Mouse (Mus musculus) CH12.LX (cell line): ENCODE data around the gene Stx12. TPM values are rescaled to one million over a fixed set of nuclear protein-coding genes. Genes with fewer than 3 reads are reported as not detected.

ENCODE experiments used
- DNase-seq: peaks from one replicate; pipeline ENCODE4 v3.0.0-alpha.2; 2013; ENCODE audit errors: extremely low read depth
- H3K27ac ChIP-seq: 2 replicates; pipeline ENCODE4 v1.5.1; 2012; ENCODE audit warnings: low read depth, mild to moderate bottlenecking, control low read depth, moderate library complexity; ENCODE audit not compliant: insufficient read depth
- H3K27me3 ChIP-seq: replicated peaks from 2 replicates; pipeline ENCODE3; 2012; ENCODE audit warnings: inconsistent platforms
- H3K36me3 ChIP-seq, 2 experiments: replicated peaks in 1 of 2; 2 replicates each; pipeline versions ENCODE3 to v1.6.1; 2012; ENCODE audit warnings: inconsistent platforms in 1 of 2, low read length in 1 of 2, mild to moderate bottlenecking in 1 of 2, mixed read lengths in 1 of 2, moderate library complexity in 1 of 2; ENCODE audit not compliant: control insufficient read depth in 1 of 2, insufficient read depth in 1 of 2
- H3K4me1 ChIP-seq, 2 experiments: 2 replicates each; pipeline ENCODE4 v1.6.1; 2012; ENCODE audit warnings: inconsistent platforms in 1 of 2, moderate library complexity in 1 of 2; ENCODE audit not compliant: insufficient read depth in 2 of 2, control insufficient read depth in 1 of 2
- H3K4me2 ChIP-seq: 2 replicates; pipeline ENCODE4 v1.6.1; 2012; ENCODE audit warnings: low read depth, mild to moderate bottlenecking, control low read depth; ENCODE audit not compliant: poor library complexity, insufficient read depth, severe bottlenecking
- H3K4me3 ChIP-seq, 3 experiments: fragments of 150-350 bp in 1 of 3; sonication (generic) in 1 of 3; replicated peaks in 1 of 3; 2 replicates each; pipeline versions ENCODE3 to v1.5.1; 2011 to 2012; ENCODE audit warnings: low read depth in 2 of 3, low read length in 2 of 3, mild to moderate bottlenecking in 2 of 3, moderate library complexity in 2 of 3, control low read depth in 1 of 3, improper control_type of control experiment in 1 of 3, inconsistent platforms in 1 of 3, mixed read lengths in 1 of 3; ENCODE audit not compliant: poor library complexity in 1 of 3
- H3K79me2 ChIP-seq: replicated peaks from 2 replicates; pipeline ENCODE4 v1.6.1; 2012; ENCODE audit warnings: mild to moderate bottlenecking, moderate library complexity; ENCODE audit not compliant: control insufficient read depth, poor library complexity, insufficient read depth, severe bottlenecking; ENCODE audit errors: extremely low read depth
- H3K9ac ChIP-seq: 2 replicates; pipeline ENCODE4 v1.6.1; 2012; ENCODE audit warnings: low read depth, mild to moderate bottlenecking, control low read depth, moderate library complexity; ENCODE audit not compliant: insufficient read depth
- H3K9me3 ChIP-seq: replicated peaks from 2 replicates; pipeline ENCODE3; 2012; ENCODE audit warnings: low read length, inconsistent platforms, mixed read lengths
- BHLHE40 ChIP-seq: IDR thresholded peaks from 2 replicates; pipeline ENCODE4 v1.6.1; 2011; ENCODE audit warnings: mild to moderate bottlenecking, low read depth, low read length, improper control_type of control experiment
- CHD1 ChIP-seq: IDR thresholded peaks from 2 replicates; pipeline ENCODE4 v1.6.1; 2012; ENCODE audit warnings: low read depth, low read length, improper control_type of control experiment, inconsistent platforms
- CTCF ChIP-seq, 2 experiments: IDR thresholded peaks in 1 of 2; conservative IDR thresholded peaks in 1 of 2; 2 replicates each; pipeline ENCODE4 v1.5.1; 2011 to 2012; ENCODE audit warnings: low read depth in 2 of 2, low read length in 2 of 2, improper control_type of control experiment in 1 of 2, inconsistent platforms in 1 of 2, mild to moderate bottlenecking in 1 of 2, moderate library complexity in 1 of 2
- E2F4 ChIP-seq: IDR thresholded peaks from 2 replicates; pipeline ENCODE4 v1.6.1; 2011; ENCODE audit warnings: low read depth, low read length, improper control_type of control experiment; ENCODE audit not compliant: insufficient replicate concordance
- HCFC1 ChIP-seq: IDR thresholded peaks from 2 replicates; pipeline ENCODE4 v1.6.1; 2012; ENCODE audit warnings: low read depth, mild to moderate bottlenecking, inconsistent platforms, low read length, improper control_type of control experiment
- KAT2A ChIP-seq: IDR thresholded peaks from 2 replicates; pipeline ENCODE4 v1.6.1; 2012; ENCODE audit warnings: low read length, improper control_type of control experiment, inconsistent platforms; ENCODE audit not compliant: insufficient replicate concordance
- MAX ChIP-seq: IDR thresholded peaks from 2 replicates; pipeline ENCODE4 v1.6.1; 2011; ENCODE audit warnings: low read length, improper control_type of control experiment
- MAZ ChIP-seq: IDR thresholded peaks from 2 replicates; pipeline ENCODE4 v1.6.1; 2012; ENCODE audit warnings: low read depth, mild to moderate bottlenecking, inconsistent platforms, low read length, improper control_type of control experiment, moderate library complexity
- MEF2A ChIP-seq: IDR thresholded peaks from 2 replicates; pipeline ENCODE4 v1.6.1; 2014; ENCODE audit warnings: low read depth, mild to moderate bottlenecking, inconsistent platforms, low read length, improper control_type of control experiment, borderline replicate concordance
- MYC ChIP-seq: IDR thresholded peaks from 2 replicates; pipeline ENCODE4 v1.6.1; 2011; ENCODE audit warnings: low read depth, mild to moderate bottlenecking, improper control_type of control experiment, low read length
- NRF1 ChIP-seq: IDR thresholded peaks from 2 replicates; pipeline ENCODE4 v1.6.1; 2014; ENCODE audit warnings: low read depth, mild to moderate bottlenecking, inconsistent platforms, low read length, improper control_type of control experiment, moderate library complexity
- RCOR1 ChIP-seq: conservative IDR thresholded peaks from 2 replicates; pipeline ENCODE4 v1.6.1; 2012; ENCODE audit warnings: low read depth, mild to moderate bottlenecking, inconsistent platforms, low read length, improper control_type of control experiment
- TBP ChIP-seq: conservative IDR thresholded peaks from 2 replicates; pipeline ENCODE4 v1.6.1; 2011; ENCODE audit warnings: low read depth, low read length, improper control_type of control experiment
- ZC3H11A ChIP-seq: IDR thresholded peaks from 2 replicates; pipeline ENCODE4 v1.6.1; 2012; ENCODE audit warnings: low read depth, mild to moderate bottlenecking, inconsistent platforms, low read length, improper control_type of control experiment
- ZNF384 ChIP-seq: IDR thresholded peaks from 2 replicates; pipeline ENCODE4 v1.6.1; 2012; ENCODE audit warnings: low read depth, low read length, improper control_type of control experiment, inconsistent platforms
- dilution Hi-C: fragments of 300-500 bp; cut with MboI; formaldehyde crosslinking; loops from 2 replicates; pipeline ENCODE4 v1.14.3; 2020; ENCODE audit warnings: low sequenced_read_pairs; ENCODE audit not compliant: extremely low pct_unique_long_range_greater_than_20kb, extremely low pct_ligation_motif_present
- in situ Hi-C: fragments of 300-500 bp; cut with MboI; formaldehyde crosslinking; loops from 3 replicates; pipeline ENCODE4 v1.14.3; 2019; ENCODE audit warnings: low sequenced_read_pairs, low pct_ligation_motif_present, low pct_unique_long_range_greater_than_20kb, mixed read lengths
- polyA plus RNA-seq: library from polyadenylated mRNA; unstranded; fragments of >175 nt; gene quantifications from 2 replicates; pipeline ENCODE4 v1.2.1, GENCODE M21; 2012; ENCODE audit warnings: low read depth; ENCODE audit not compliant: insufficient read length
- total RNA-seq, 2 experiments: library from RNA; depleted of rRNA; stranded (reverse); fragments of 300-350 nt in 1 of 2; fragments of >200 nt in 1 of 2; gene quantifications; 2 replicates each; pipeline ENCODE4 v1.2.3; 2012 to 2014

Gene Stx12
- total and polyA plus RNA-seq, 3 experiments, result 14.5 to 17.3 (median 15.7) TPM

DNA sequence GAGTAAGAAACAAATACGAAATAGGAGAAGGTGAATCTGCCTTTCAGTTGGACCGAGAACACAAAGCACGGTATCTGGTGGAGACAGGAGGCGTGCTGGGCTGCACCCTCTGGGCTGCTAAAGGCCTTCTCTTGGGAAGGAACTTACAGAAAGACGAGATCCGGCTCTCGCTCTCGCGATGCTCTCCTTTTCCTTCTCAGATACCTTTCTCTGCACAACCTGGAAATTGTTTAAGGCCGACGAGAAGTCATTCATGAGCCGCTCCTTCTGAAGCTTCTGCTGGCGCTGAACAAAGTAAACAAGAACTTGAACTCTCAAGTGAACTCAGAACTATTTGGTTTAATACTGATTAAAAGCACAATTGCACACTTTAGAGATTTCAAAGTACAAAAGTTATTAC lies 21.3 kb downstream of the Stx12 start:
- dilution Hi-C loops, result no loop called here
- no peak for TF ChIP-seq NRF1
- no peak for TF ChIP-seq E2F4
- TF ChIP-seq RCOR1, result no peak
- no peak for TF ChIP-seq ZNF384
- no peak for TF ChIP-seq BHLHE40
- no peak for TF ChIP-seq MEF2A

DNA sequence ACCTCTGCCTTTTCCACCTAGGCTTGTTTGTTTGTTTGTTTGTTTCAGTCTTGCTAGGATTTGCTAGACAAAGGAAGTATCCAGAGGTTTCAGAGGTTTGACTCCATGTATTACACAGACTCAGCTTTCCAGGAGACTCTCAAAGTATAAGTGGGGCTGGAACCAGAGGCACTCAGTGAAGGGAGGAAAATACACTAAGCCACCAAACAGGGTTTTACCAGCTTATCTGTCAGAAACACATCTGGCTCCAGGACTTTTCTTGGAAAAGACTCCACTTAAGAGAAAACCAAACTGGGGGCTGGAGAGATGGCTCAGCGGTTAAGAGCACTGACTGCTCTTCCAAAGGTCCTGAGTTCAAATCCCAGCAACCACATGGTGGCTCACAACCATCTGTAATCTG lies 23.4 kb downstream of the Stx12 start:
- dilution Hi-C loops, result no loop called here
- no peak for DNase-seq
- TF ChIP-seq CHD1 (no peak), MAZ (no peak), MYC (no peak), CTCF (conservative IDR thresholded peaks at IDR 0.05 in 1 of 2, IDR thresholded peaks at IDR 0.05 in 1 of 2; ENCODE audit: low read depth in 2 of 2, low read length in 2 of 2) (no peak), KAT2A (no peak), E2F4 (no peak), TBP (no peak), HCFC1 (no peak), MEF2A (no peak), ZC3H11A (no peak), MAX (no peak)
- TF ChIP-seq, all 38 proteins: peak for 0
- no peaks in the 10 kb centered on the region for H3K79me2 ChIP-seq
- no peak overlapping the region for H3K27ac ChIP-seq
- no peaks in the 10 kb centered on the region for H3K4me1 ChIP-seq
- no peak overlapping the region for H3K4me3 ChIP-seq
- H3K9me3 ChIP-seq, result no peaks in the 10 kb centered on the region
- no peaks in the 10 kb centered on the region for H3K27me3 ChIP-seq
- peaks cover 44 to 74% of the 10 kb centered on the region in 2 experiments for H3K36me3 ChIP-seq
- H3K9ac ChIP-seq, result no peak overlapping the region
- in situ Hi-C loops, result no loop called here
- no peak overlapping the region for H3K4me2 ChIP-seq

More for the DNA sequence above, 21.3 kb downstream of the Stx12 start:
- H3K9ac ChIP-seq, result no peak overlapping the region
- no peak for DNase-seq
- in situ Hi-C loops, result no loop called here
- no peak overlapping the region for H3K4me2 ChIP-seq
- H3K4me3 ChIP-seq, result no peak overlapping the region
- H3K36me3 ChIP-seq, result peaks cover 40 to 74% of the 10 kb centered on the region in 2 experiments
- H3K9me3 ChIP-seq, result no peaks in the 10 kb centered on the region
- no peaks in the 10 kb centered on the region for H3K79me2 ChIP-seq
- no peak overlapping the region for H3K27ac ChIP-seq
- no peaks in the 10 kb centered on the region for H3K27me3 ChIP-seq
- H3K4me1 ChIP-seq, result no peaks in the 10 kb centered on the region
